Mouse (Mus musculus) liver, adult 2 months (tissue): ENCODE data around the gene Ggt5.

ENCODE experiments used
- CTCF ChIP-seq: fragments of 200-500 bp; IDR thresholded peaks from 2 replicates; pipeline ENCODE4 v1.5.1; 2011; ENCODE audit warnings: low read depth, low read length, control low read depth
- POLR2A ChIP-seq: fragments of 200-500 bp; IDR thresholded peaks from 2 replicates; pipeline ENCODE4 v1.6.1; 2011; ENCODE audit warnings: low read length, control low read depth; ENCODE audit not compliant: insufficient read depth; ENCODE audit errors: extremely low read depth

GRCm38 (mm10) chr10:75616044-75616443, 26.9 kb downstream of the Ggt5 start:
- TF ChIP-seq CTCF, result no peak
- TF ChIP-seq POLR2A, result no peak
